Comparison of ENCODE assay signal across 9 mouse cellular contexts in genomic region chr3:96704778-96705177, GRCm38 (mm10). TPM values are rescaled to one million over a fixed set of nuclear protein-coding genes. Genes with fewer than 3 reads are reported as not detected.
A peak's percentile ranks its signal among the peaks of the same experiment; 100 is the strongest.
DNase-seq lines count a peak whose midpoint lies in the region; ATAC-seq and TF ChIP-seq lines count a peak whose summit lies in the region.
"Had no signal": no experiment of that assay in that cellular context is flagged by ENCODE, and none has a peak within 500 bp of the region (broad histone marks: within the 10 kb centered on the region; RNA-seq: fewer than 3 reads in every experiment).

No protein-coding gene starts in this region.

- peaks cover 51% of the 10 kb centered on the region for H3K36me3 ChIP-seq in C2C12 (ENCODE audit: control insufficient read depth, insufficient read depth)

- no peaks in the 10 kb centered on the region for H3K79me3 ChIP-seq in C2C12 (ENCODE audit: low read depth)

- DNase-seq in adrenal gland, postnatal 14 days = peak; percentile 54
- no peak for DNase-seq in adrenal gland, postnatal 4 days (ENCODE audit: low spot score in 2 of 2)
- peak; percentile 51 for DNase-seq in kidney, postnatal 10 days
- no peak for DNase-seq in kidney, adult 8-10 months
- DNase-seq in lung, postnatal 4 days = peak; percentile 43 to 44

- ATAC-seq in inflammation-experienced regulatory T-cells, adult 6 months = no peak
- ATAC-seq in monocyte, adult 5-6 weeks (replicated peaks; ENCODE audit: insufficient number of reproducible peaks, low FRiP score, low TSS enrichment, poor library complexity, severe bottlenecking) = no peak

- H3ac ChIP-seq in C2C12 (ENCODE audit: control insufficient read depth, insufficient read length, low read depth) = no peak overlapping the region

- no peaks in the 10 kb centered on the region for H3K79me2 ChIP-seq in C2C12 (ENCODE audit: control insufficient read depth, insufficient read depth)

- H3K27me3 ChIP-seq in C2C12 (ENCODE audit: control insufficient read depth, insufficient read depth, insufficient read length) = no peaks in the 10 kb centered on the region

- peak; percentile 49 for TF ChIP-seq CTCF in C2C12 (IDR thresholded peaks at IDR 0.05; ENCODE audit: control insufficient read depth, insufficient read depth, insufficient read length)

- no peak overlapping the region for H3K4me3 ChIP-seq in C2C12 (ENCODE audit: insufficient read depth, poor library complexity, severe bottlenecking)
- H3K4me3 ChIP-seq: forebrain, embryonic 10.5 days had no signal

TF ChIP-seq in C2C12, 6 proteins besides CTCF, POLR2A, EP300 and RAD21:
- no peak for TF ChIP-seq MYOG (IDR thresholded peaks at IDR 0.05; ENCODE audit: control insufficient read depth, extremely low read depth, insufficient read length)
- TF ChIP-seq MAX (IDR thresholded peaks at IDR 0.05) = no peak

RNA-seq across cellular contexts. Expression of gene Nudt17, which starts 3.6 kb away (rescaled TPM):
- 3.6 and 4.1 TPM in 2 replicates for total RNA-seq in adrenal gland, postnatal 14 days (2021)
- 1 to 10 TPM; 2.7 to 3.6 TPM for total RNA-seq in adrenal gland, postnatal 4 days (2021)
- 3.2 TPM for polyA plus RNA-seq in C2C12 (2012; fragmentation: generic; extraction: Trizol)
- polyA plus RNA-seq in inflammation-experienced regulatory T-cells, adult 6 months (2017; shearing (Covaris generic)) = 1 to 10 TPM in 2 of 3 experiments, under 1 TPM in 1; 0.86 to 2.5 (median 1.3) TPM
- total RNA-seq in monocyte, adult 5-6 weeks (2017) = 0.57 to 2.7 TPM in 2 of 3 replicates, not detected in the other

RNA-seq across cellular contexts. Expression of gene Pias3, which starts 8.6 kb away (rescaled TPM):
- 21.3 and 31.9 TPM in 2 replicates for total RNA-seq in adrenal gland, postnatal 14 days (2021)
- total RNA-seq in adrenal gland, postnatal 4 days (2021) = 10 to 100 TPM; 50.1 to 55.1 TPM
- 19.2 TPM for polyA plus RNA-seq in C2C12 (2012; fragmentation: generic; extraction: Trizol)
- 10 to 100 TPM; 34.3 to 65.5 (median 46.6) TPM for polyA plus RNA-seq in inflammation-experienced regulatory T-cells, adult 6 months (2017; shearing (Covaris generic))
- total RNA-seq in monocyte, adult 5-6 weeks (2017) = 6.2 to 29.1 TPM (median 14.9 TPM) in 3 replicates

RNA-seq across cellular contexts. Expression of gene Polr3c, which starts 22.6 kb away (rescaled TPM):
- total RNA-seq in adrenal gland, postnatal 14 days (2021) = 26.4 and 33.4 TPM in 2 replicates
- 10 to 100 TPM; 39.5 to 43.4 TPM for total RNA-seq in adrenal gland, postnatal 4 days (2021)
- 36.1 TPM for polyA plus RNA-seq in C2C12 (2012; fragmentation: generic; extraction: Trizol)
- 10 to 100 TPM; 61.8 to 74.4 (median 63.7) TPM for polyA plus RNA-seq in inflammation-experienced regulatory T-cells, adult 6 months (2017; shearing (Covaris generic))
- 39.3 to 48.7 TPM (median 39.7 TPM) in 3 replicates for total RNA-seq in monocyte, adult 5-6 weeks (2017)

RNA-seq across cellular contexts. Expression of gene Rnf115, which starts 22.7 kb away (rescaled TPM):
- total RNA-seq in adrenal gland, postnatal 14 days (2021) = 33.5 and 34.2 TPM in 2 replicates
- total RNA-seq in adrenal gland, postnatal 4 days (2021) = 10 to 100 TPM; 37.0 to 39.7 TPM
- 13.5 TPM for polyA plus RNA-seq in C2C12 (2012; fragmentation: generic; extraction: Trizol)
- 10 to 100 TPM; 44.6 to 73.7 (median 47.3) TPM for polyA plus RNA-seq in inflammation-experienced regulatory T-cells, adult 6 months (2017; shearing (Covaris generic))
- 118 to 123 TPM (median 119 TPM) in 3 replicates for total RNA-seq in monocyte, adult 5-6 weeks (2017)

RNA-seq across cellular contexts. Expression of gene Ankrd35, which starts 34.8 kb away (rescaled TPM):
- total RNA-seq in adrenal gland, postnatal 14 days (2021) = 1.7 and 2.9 TPM in 2 replicates
- total RNA-seq in adrenal gland, postnatal 4 days (2021) = 1 to 10 TPM; 2.7 to 3.3 TPM
- polyA plus RNA-seq in C2C12 (2012; fragmentation: generic; extraction: Trizol) = 0.09 TPM
- polyA plus RNA-seq in inflammation-experienced regulatory T-cells, adult 6 months (2017; shearing (Covaris generic)) = under 1 TPM in 2 of 3 experiments, not detected in 1; 0.53 to 0.97 TPM
- 0.21 to 0.68 TPM (median 0.38 TPM) in 3 replicates for total RNA-seq in monocyte, adult 5-6 weeks (2017)

Comparison
In these comparisons a context has a peak if more than half of its experiments do, and no peak if none do; other contexts are left out.
1. DNase-seq: peak in adrenal gland, postnatal 14 days (single experiment), kidney, postnatal 10 days (single experiment) and lung, postnatal 4 days (2 of 2); none in adrenal gland, postnatal 4 days (0 of 2) and kidney, adult 8-10 months (0 of 2).